Mouse (Mus musculus): ENCODE measurements around the gene Phldb2.
A peak's percentile ranks its signal among the peaks of the same experiment; 100 is the strongest.

Phldb2 gene

GRCm38 (mm10) chr16:45953394-45953793 lies at the start of gene Phldb2:
Phldb2 (minus strand) TSS chr16:45953598.
- no peak for DNase-seq (ENCODE audit: low spot score in 2 of 2)

GRCm38 (mm10) chr16:46001550-46002166 lies 48.3 kb upstream of the Phldb2 start:
- DNase-seq (ENCODE audit: low spot score in 2 of 2) = peak; percentile 28 to 54

- DNase-seq (ENCODE audit: low spot score in 2 of 2) = no peak
Measured at GRCm38 (mm10) chr16:46000976-46001375, 47.6 kb upstream of the Phldb2 start.

GRCm38 (mm10) chr16:45999374-46000191 lies 46.2 kb upstream of the Phldb2 start:
- no peak for DNase-seq (ENCODE audit: low spot score in 2 of 2)

GRCm38 (mm10) chr16:45998231-45998630 lies 44.8 kb upstream of the Phldb2 start:
- DNase-seq (ENCODE audit: low spot score in 2 of 2) = no peak

- no peak for DNase-seq (ENCODE audit: low spot score in 2 of 2)
Measured at GRCm38 (mm10) chr16:45990901-45991676, 37.7 kb upstream of the Phldb2 start.

GRCm38 (mm10) chr16:45986236-45986635 lies 32.8 kb upstream of the Phldb2 start:
- no peak for DNase-seq (ENCODE audit: low spot score in 2 of 2)

- no peak for DNase-seq (ENCODE audit: low spot score in 2 of 2)
Measured at GRCm38 (mm10) chr16:45984610-45985606, 31.5 kb upstream of the Phldb2 start.

GRCm38 (mm10) chr16:45976251-45976650 lies 22.9 kb upstream of the Phldb2 start:
- DNase-seq (ENCODE audit: low spot score in 2 of 2) = no peak

- DNase-seq (ENCODE audit: low spot score in 2 of 2) = peak in 1 of 2 experiments; percentile 12
Measured at GRCm38 (mm10) chr16:45973959-45974686, 20.7 kb upstream of the Phldb2 start.

- no peak for DNase-seq (ENCODE audit: low spot score in 2 of 2)
Measured at GRCm38 (mm10) chr16:45970187-45970586, 16.8 kb upstream of the Phldb2 start.

GRCm38 (mm10) chr16:45968716-45969115 lies 15.3 kb upstream of the Phldb2 start:
- no peak for DNase-seq (ENCODE audit: low spot score in 2 of 2)

GRCm38 (mm10) chr16:45967471-45967870 lies 14.1 kb upstream of the Phldb2 start:
- DNase-seq (ENCODE audit: low spot score in 2 of 2) = peak; percentile 73 to 82

- DNase-seq (ENCODE audit: low spot score in 2 of 2) = no peak
Measured at GRCm38 (mm10) chr16:45966604-45967003, 13.2 kb upstream of the Phldb2 start.

- no peak for DNase-seq (ENCODE audit: low spot score in 2 of 2)
Measured at GRCm38 (mm10) chr16:45964777-45965176, 11.4 kb upstream of the Phldb2 start.

- no peak for DNase-seq (ENCODE audit: low spot score in 2 of 2)
Measured at GRCm38 (mm10) chr16:45963837-45964236, 10.4 kb upstream of the Phldb2 start.

- DNase-seq (ENCODE audit: low spot score in 2 of 2) = no peak
Measured at GRCm38 (mm10) chr16:45963088-45963487, 9.7 kb upstream of the Phldb2 start.

- DNase-seq (ENCODE audit: low spot score in 2 of 2) = no peak
Measured at GRCm38 (mm10) chr16:45960978-45961377, 7.6 kb upstream of the Phldb2 start.

GRCm38 (mm10) chr16:45956390-45956950 lies 3.1 kb upstream of the Phldb2 start:
- no peak for DNase-seq (ENCODE audit: low spot score in 2 of 2)

- no peak for DNase-seq (ENCODE audit: low spot score in 2 of 2)
Measured at GRCm38 (mm10) chr16:45952501-45952900, 897 bp downstream of the Phldb2 start.

Data from frontal cortex, postnatal 36 days (tissue).